Mouse (Mus musculus) liver, embryonic 13.5 days (tissue): ENCODE results near the gene Nrip1. TPM values are rescaled to one million over a fixed set of nuclear protein-coding genes. Genes with fewer than 3 reads are reported as not detected.

Experiments used
- ATAC-seq: fragments of 200-750 bp; cut with Nextera tagmentation; 2 replicates; pipeline ENCODE4 v1.8.0; 2017; ENCODE audit warnings: low read depth, mild to moderate bottlenecking, moderate number of reproducible peaks, moderate library complexity
- DNase-seq: peaks from one replicate; pipeline ENCODE4 v3.0.0; 2022
- H3K27ac ChIP-seq: fragments of 300-500 bp; sonication (generic); 2 replicates; pipeline ENCODE4 v1.5.1; 2015; ENCODE audit warnings: moderate library complexity, mild to moderate bottlenecking, inconsistent platforms
- H3K27me3 ChIP-seq: fragments of 300-500 bp; sonication (generic); 2 replicates; pipeline ENCODE4 v1.6.1; 2015; ENCODE audit warnings: mild to moderate bottlenecking, inconsistent platforms
- H3K36me3 ChIP-seq: fragments of 300-500 bp; sonication (generic); 2 replicates; pipeline ENCODE4 v1.6.1; 2015; ENCODE audit warnings: mild to moderate bottlenecking, inconsistent platforms
- H3K4me1 ChIP-seq: fragments of 300-500 bp; sonication (generic); replicated peaks from 2 replicates; pipeline ENCODE4 v1.6.1; 2015; ENCODE audit warnings: inconsistent platforms
- H3K4me2 ChIP-seq: fragments of 300-500 bp; sonication (generic); 2 replicates; pipeline ENCODE4 v1.6.1; 2015; ENCODE audit warnings: inconsistent platforms, mild to moderate bottlenecking, moderate library complexity
- H3K4me3 ChIP-seq: fragments of 300-500 bp; sonication (generic); replicated peaks from 2 replicates; pipeline ENCODE4 v1.5.1; 2015; ENCODE audit warnings: mild to moderate bottlenecking, inconsistent platforms
- H3K9ac ChIP-seq: fragments of 300-500 bp; sonication (generic); 2 replicates; pipeline ENCODE4 v1.6.1; 2015; ENCODE audit warnings: mild to moderate bottlenecking, inconsistent platforms
- H3K9me3 ChIP-seq: fragments of 300-500 bp; sonication (generic); replicated peaks from 2 replicates; pipeline ENCODE4 v1.6.1; 2016; ENCODE audit warnings: inconsistent platforms
- WGBS: fragments of 180-500 bp; shearing (Covaris S2); methylation state at CpG from one replicate; pipeline ENCODE4 v1.1.7; 2015; ENCODE audit not compliant: insufficient replicate concordance; 5-methylcytosine and 5-hydroxymethylcytosine counted together
- polyA plus RNA-seq: library from polyadenylated mRNA; unstranded; fragments of >200 nt; fragmentation: Nextera tagmentation; extraction: Ambion mirVana; gene quantifications from 2 replicates; pipeline ENCODE4 v1.2.1, GENCODE M21; 2015

Nrip1 gene
- polyA plus RNA-seq, 1 experiment from 2014 or later: 20.4 TPM

DNA sequence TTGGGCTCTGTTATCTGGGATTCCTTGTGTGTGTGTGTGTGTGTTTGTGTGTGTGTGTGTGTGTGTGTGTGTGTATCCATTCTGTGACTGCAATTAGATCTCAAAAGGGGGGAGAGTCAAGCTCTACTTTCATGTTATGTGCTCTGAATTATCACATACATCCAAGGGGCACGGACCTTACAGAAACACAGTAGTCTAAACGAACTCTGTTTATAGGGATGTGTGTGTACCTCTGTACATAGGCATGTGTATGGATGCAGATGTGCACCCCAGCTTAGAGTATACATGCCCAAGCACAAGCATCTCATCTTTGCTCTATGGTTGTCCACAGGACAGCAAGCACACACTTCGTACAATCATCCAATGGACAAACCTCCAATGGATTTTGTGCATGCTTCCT, 98.0 kb downstream of the Nrip1 start:
- Histone ChIP-seq H3K27me3 (peaks cover 7% of the 10 kb centered on the region; the same call in 1 of the 2 replicates), H3K9ac (no peak overlapping the region), H3K4me1 (peaks cover 8% of the 10 kb centered on the region), H3K27ac (no peak overlapping the region), H3K4me2 (no peak overlapping the region), H3K9me3 (no peaks in the 10 kb centered on the region), H3K36me3 (no peaks in the 10 kb centered on the region), H3K4me3 (no peak overlapping the region)
- DNase-seq (no peak), ATAC-seq (no peak)
- WGBS: 71% methylated on average over 3 of the region's 3 CpGs

DNA sequence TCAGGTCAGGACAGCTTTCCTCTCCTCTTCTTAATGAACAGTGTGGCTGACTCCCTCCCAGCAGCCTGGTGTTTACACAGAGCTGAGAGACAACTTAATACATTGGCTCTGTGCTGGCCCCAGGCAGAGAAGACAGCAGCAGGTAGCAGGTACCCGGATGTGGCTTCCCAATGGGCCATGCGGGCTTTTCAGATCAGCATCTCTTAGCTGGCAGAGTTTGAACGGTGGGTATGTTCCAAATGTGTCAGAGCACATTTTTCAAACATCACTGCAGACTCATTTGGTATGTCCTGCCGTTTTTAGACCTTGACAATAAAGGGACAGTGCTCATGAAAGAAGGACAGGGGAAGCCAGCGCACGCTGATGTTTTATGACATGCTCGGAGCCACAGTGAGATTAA, 98.5 kb downstream of the Nrip1 start:
- 71% methylated on average over 7 of the region's 7 CpGs for WGBS
- DNase-seq (no peak), ATAC-seq (no peak)
- Histone ChIP-seq H3K36me3 (no peaks in the 10 kb centered on the region), H3K9ac (no peak overlapping the region), H3K4me2 (no peak overlapping the region), H3K4me3 (no peak overlapping the region), H3K27me3 (peaks cover 7% of the 10 kb centered on the region; the same call in 1 of the 2 replicates), H3K9me3 (no peaks in the 10 kb centered on the region), H3K27ac (no peak overlapping the region), H3K4me1 (peaks cover 4% of the 10 kb centered on the region; the same call in 1 of the 2 replicates)

DNA sequence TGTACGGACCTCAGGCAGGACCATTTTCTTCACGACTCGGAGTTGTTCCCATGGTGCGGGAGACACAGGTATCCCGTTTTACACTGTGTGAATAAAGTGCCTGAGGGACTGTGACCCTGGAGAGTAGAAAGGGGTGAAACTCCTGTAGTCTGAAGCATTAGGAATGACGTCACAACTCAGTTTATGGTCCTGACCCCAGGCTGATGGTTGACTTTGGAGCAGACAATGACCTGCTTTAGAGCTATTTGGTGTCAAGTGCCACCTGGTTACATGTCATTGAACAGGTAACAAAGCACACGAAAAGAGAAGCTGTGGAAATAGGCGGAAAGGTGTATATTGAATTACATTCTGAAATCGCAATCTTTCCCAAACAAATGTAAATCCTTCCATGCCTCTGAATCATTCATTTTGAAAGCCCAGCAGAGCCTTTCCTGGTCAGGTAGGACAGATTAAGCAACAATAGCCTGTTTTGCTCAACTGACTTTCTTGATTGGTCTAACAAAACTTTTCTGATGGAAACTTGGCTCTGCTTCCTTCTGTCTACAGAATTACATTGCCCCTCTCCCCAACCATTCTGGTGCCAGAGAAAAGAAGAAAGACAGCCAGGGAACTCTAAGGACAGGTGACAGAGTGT, 106.9 kb downstream of the Nrip1 start:
- Histone ChIP-seq H3K27me3 (no peaks in the 10 kb centered on the region), H3K4me3 (no peak overlapping the region), H3K4me2 (no peak overlapping the region), H3K9ac (no peak overlapping the region), H3K36me3 (no peaks in the 10 kb centered on the region), H3K4me1 (no peaks in the 10 kb centered on the region), H3K9me3 (no peaks in the 10 kb centered on the region), H3K27ac (no peak overlapping the region)
- ATAC-seq: no peak
- 76% methylated on average over 9 of the region's 9 CpGs for WGBS
- DNase-seq: no peak

- WGBS: 40% methylated on average over 2 of the region's 2 CpGs
- Histone ChIP-seq H3K27ac (no peak overlapping the region), H3K27me3 (no peaks in the 10 kb centered on the region), H3K9me3 (no peaks in the 10 kb centered on the region), H3K4me3 (no peak overlapping the region), H3K9ac (no peak overlapping the region), H3K4me2 (no peak overlapping the region), H3K4me1 (no peaks in the 10 kb centered on the region), H3K36me3 (no peaks in the 10 kb centered on the region)
- ATAC-seq (no peak), DNase-seq (no peak)
These were observed 107.8 kb downstream of the Nrip1 start for GRCm38 (mm10) chr16:76265874-76266273.

DNA sequence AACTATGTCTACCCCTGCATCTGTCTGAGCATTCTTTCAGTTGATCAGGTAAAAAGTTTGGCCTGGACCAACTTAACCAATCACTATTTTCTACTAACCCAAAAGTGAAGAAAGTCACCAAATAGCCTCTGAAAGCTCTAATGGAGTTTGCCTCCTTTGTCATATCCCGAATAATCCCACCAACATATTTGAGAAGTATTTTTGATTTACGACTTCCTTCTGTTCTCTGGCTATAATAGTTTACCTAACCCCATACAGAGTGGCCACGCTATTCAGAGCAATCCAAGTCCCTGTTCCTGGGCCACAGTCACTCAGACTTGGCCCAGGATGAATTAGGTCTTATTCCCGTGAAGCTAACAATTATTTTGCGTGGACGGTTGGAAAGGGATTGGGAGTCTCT, 108.3 kb downstream of the Nrip1 start:
- no peak overlapping the region for H3K9ac ChIP-seq
- H3K27ac ChIP-seq: no peak overlapping the region
- H3K27me3 ChIP-seq: no peaks in the 10 kb centered on the region
- H3K4me1 ChIP-seq: no peaks in the 10 kb centered on the region
- no peaks in the 10 kb centered on the region for H3K36me3 ChIP-seq
- H3K9me3 ChIP-seq: no peaks in the 10 kb centered on the region
- no peak overlapping the region for H3K4me3 ChIP-seq
- ATAC-seq (no peak), DNase-seq (no peak)
- H3K4me2 ChIP-seq: no peak overlapping the region
- WGBS: 70% methylated on average over 6 of the region's 6 CpGs

DNA sequence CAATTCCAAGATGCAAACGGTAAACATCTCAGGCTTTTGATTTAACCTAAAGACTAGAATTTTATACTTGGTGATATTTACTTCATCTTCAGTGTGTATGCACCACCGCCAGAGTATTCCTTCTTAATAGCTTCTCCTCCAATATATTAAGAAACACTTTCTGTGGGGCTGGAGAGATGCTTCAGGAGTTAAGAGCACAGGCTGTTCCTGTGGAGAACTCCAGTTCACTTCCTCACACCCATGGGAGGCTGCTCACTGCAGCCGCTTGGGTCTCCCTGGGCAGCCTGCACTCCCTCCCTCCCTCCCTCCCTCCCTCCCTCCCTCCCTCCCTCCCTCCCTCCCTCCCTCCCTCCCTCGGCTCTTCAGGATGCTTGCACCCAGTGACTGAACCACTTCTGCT, 110.2 kb downstream of the Nrip1 start:
- DNase-seq (no peak), ATAC-seq (no peak)
- no peak overlapping the region for H3K4me2 ChIP-seq
- 60% methylated on average over 3 of the region's 4 CpGs for WGBS
- no peak overlapping the region for H3K27ac ChIP-seq
- no peaks in the 10 kb centered on the region for H3K36me3 ChIP-seq
- H3K9ac ChIP-seq: no peak overlapping the region
- no peaks in the 10 kb centered on the region for H3K9me3 ChIP-seq
- H3K27me3 ChIP-seq: no peaks in the 10 kb centered on the region
- H3K4me3 ChIP-seq: no peak overlapping the region
- no peaks in the 10 kb centered on the region for H3K4me1 ChIP-seq

- 74% methylated on average over 6 of the region's 6 CpGs for WGBS
- Histone ChIP-seq H3K9ac (no peak overlapping the region), H3K27me3 (no peaks in the 10 kb centered on the region), H3K36me3 (no peaks in the 10 kb centered on the region), H3K4me1 (no peaks in the 10 kb centered on the region), H3K9me3 (no peaks in the 10 kb centered on the region), H3K27ac (no peak overlapping the region), H3K4me2 (no peak overlapping the region), H3K4me3 (no peak overlapping the region)
- ATAC-seq (no peak), DNase-seq (no peak)
These were observed 113.3 kb downstream of the Nrip1 start for GRCm38 (mm10) chr16:76260296-76260695.

- 83% methylated on average over 10 of the region's 10 CpGs for WGBS
- Histone ChIP-seq H3K27ac (no peak overlapping the region), H3K4me1 (no peaks in the 10 kb centered on the region), H3K4me3 (no peak overlapping the region), H3K9me3 (no peaks in the 10 kb centered on the region), H3K4me2 (no peak overlapping the region), H3K27me3 (no peaks in the 10 kb centered on the region), H3K9ac (no peak overlapping the region), H3K36me3 (no peaks in the 10 kb centered on the region)
- no peak for ATAC-seq
- DNase-seq: no peak
These were observed 121.8 kb downstream of the Nrip1 start for GRCm38 (mm10) chr16:76251826-76252225.

- H3K9ac ChIP-seq: no peak overlapping the region
- no peak overlapping the region for H3K4me3 ChIP-seq
- WGBS: 62% methylated on average over 18 of the region's 18 CpGs
- H3K4me2 ChIP-seq: no peak overlapping the region
- H3K36me3 ChIP-seq: no peaks in the 10 kb centered on the region
- H3K9me3 ChIP-seq: no peaks in the 10 kb centered on the region
- DNase-seq (no peak), ATAC-seq (no peak)
- H3K27ac ChIP-seq: no peak overlapping the region
- no peaks in the 10 kb centered on the region for H3K4me1 ChIP-seq
- no peaks in the 10 kb centered on the region for H3K27me3 ChIP-seq
These were observed 124.1 kb downstream of the Nrip1 start for GRCm38 (mm10) chr16:76249345-76250091.

- Histone ChIP-seq H3K27ac (no peak overlapping the region), H3K4me2 (no peak overlapping the region), H3K27me3 (no peaks in the 10 kb centered on the region), H3K36me3 (no peaks in the 10 kb centered on the region), H3K4me3 (no peak overlapping the region), H3K9me3 (no peaks in the 10 kb centered on the region), H3K4me1 (no peaks in the 10 kb centered on the region), H3K9ac (no peak overlapping the region)
- ATAC-seq: no peak
- DNase-seq: no peak
- 66% methylated on average over 2 of the region's 2 CpGs for WGBS
These were observed 130.8 kb downstream of the Nrip1 start for GRCm38 (mm10) chr16:76242850-76243249.

- no peak overlapping the region for H3K27ac ChIP-seq
- H3K4me2 ChIP-seq: no peak overlapping the region
- H3K36me3 ChIP-seq: no peaks in the 10 kb centered on the region
- no peaks in the 10 kb centered on the region for H3K9me3 ChIP-seq
- no peak for ATAC-seq
- no peak overlapping the region for H3K4me3 ChIP-seq
- DNase-seq: no peak
- 45% methylated on average over 4 of the region's 4 CpGs for WGBS
- H3K4me1 ChIP-seq: no peaks in the 10 kb centered on the region
- no peak overlapping the region for H3K9ac ChIP-seq
- H3K27me3 ChIP-seq: no peaks in the 10 kb centered on the region
These were observed 132.4 kb downstream of the Nrip1 start for GRCm38 (mm10) chr16:76241266-76241665.

DNA sequence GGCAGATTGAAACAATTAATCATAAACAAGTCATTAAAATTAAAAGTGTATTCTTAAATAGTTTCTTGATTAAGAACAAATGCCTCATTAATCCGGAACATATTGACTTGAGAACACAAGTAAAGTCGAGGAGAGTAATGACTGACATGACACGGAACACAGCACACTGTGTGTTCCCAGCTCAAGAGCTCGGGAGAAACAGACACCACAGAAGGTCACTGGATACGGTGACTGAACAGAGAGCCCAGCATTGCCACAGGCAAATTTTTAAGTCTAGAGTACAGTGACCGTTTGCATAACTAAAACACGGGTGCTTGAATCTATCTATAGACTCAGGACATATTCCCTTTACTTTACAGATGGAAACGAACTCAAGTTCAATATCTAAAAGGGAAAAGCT, 134.3 kb downstream of the Nrip1 start:
- H3K27ac ChIP-seq: no peak overlapping the region
- H3K36me3 ChIP-seq: no peaks in the 10 kb centered on the region
- ATAC-seq (no peak), DNase-seq (no peak)
- no peak overlapping the region for H3K4me3 ChIP-seq
- H3K9me3 ChIP-seq: no peaks in the 10 kb centered on the region
- H3K27me3 ChIP-seq: no peaks in the 10 kb centered on the region
- no peak overlapping the region for H3K9ac ChIP-seq
- H3K4me2 ChIP-seq: no peak overlapping the region
- H3K4me1 ChIP-seq: no peaks in the 10 kb centered on the region
- WGBS: 67% methylated on average over 8 of the region's 8 CpGs
